Mouse (Mus musculus): ENCODE measurements around the gene Ffar3. TPM values are rescaled to one million over a fixed set of nuclear protein-coding genes. Genes with fewer than 3 reads are reported as not detected.

Ffar3 gene
- total and polyA plus RNA-seq, 2 experiments from 2014 or later: not detected

DNA sequence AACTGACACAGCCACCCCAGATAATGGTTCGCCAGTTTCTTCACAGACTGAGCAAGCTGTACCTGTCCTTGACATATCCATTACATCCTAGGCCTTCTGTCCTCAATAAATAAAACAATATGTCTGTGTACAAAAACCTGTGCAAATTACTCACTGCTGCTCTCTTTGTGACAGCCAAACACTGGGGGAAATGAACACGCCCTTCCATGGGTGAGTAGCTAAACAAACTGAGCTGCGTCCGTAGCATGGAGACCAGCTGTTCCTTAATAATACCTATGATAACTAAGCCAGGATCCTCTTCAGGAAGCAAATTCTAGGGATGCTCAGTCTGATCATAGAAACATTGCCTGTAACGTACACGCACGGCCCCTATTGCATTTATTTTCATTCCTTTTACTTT lies 32.8 kb upstream of the Ffar3 start:
- Histone ChIP-seq H3K4me2 (ENCODE audit: low read depth, low read length) (no peak overlapping the region), H3K4me3 (ENCODE audit: low read depth, low read length) (no peak overlapping the region), H3K27ac (ENCODE audit: low read depth) (no peak overlapping the region), H3K36me3 (replicated peaks; ENCODE audit: control insufficient read depth, insufficient read depth, low read length) (no peaks in the 10 kb centered on the region), H3K9me3 (replicated peaks; ENCODE audit: control insufficient read depth, low read length) (no peaks in the 10 kb centered on the region), H3K4me1 (ENCODE audit: control insufficient read depth, insufficient read depth) (no peaks in the 10 kb centered on the region), H3K27me3 (ENCODE audit: control insufficient read depth, insufficient read depth, low read length) (no peaks in the 10 kb centered on the region), H3K9ac (replicated peaks; ENCODE audit: low read depth, low read length) (no peak overlapping the region)
- no peak for DNase-seq (ENCODE audit: low spot score)
- WGBS: 80% methylated on average over 7 of the region's 7 CpGs
- ATAC-seq (ENCODE audit: insufficient read depth, low read depth): no peak
- TF ChIP-seq CTCF (IDR thresholded peaks at IDR 0.05; ENCODE audit: low read depth) (no peak), EP300 (IDR thresholded peaks at IDR 0.05; ENCODE audit: low read depth) (no peak)

DNA sequence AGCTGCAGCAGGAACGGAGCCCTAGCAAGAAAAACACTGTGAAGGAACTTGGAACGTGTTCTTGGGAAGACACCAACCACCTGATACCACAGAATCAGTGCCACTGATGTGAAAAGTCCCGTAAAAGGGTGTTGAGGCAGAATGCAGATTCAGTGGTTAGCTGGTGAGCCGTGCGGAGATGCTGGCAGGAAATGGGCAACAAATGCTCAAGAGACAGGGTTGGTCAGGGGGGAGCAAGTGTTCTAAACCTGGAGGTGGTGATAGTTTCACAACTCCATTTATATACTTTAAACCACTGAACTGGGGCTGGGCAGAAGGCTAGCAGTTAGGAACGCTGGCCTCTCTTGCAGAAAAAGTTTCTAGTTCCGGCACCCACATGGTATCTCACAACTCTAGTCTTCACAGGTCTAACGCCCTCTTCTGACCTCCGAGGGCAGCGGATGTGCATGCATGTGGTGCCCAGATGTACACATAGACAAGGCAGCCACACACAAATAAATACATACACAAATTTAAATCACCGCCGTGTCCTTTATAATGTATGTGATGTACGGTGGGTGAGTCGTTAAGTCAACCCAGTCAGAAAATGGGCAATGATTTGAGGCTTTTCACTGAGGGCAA lies 31.7 kb upstream of the Ffar3 start:
- Histone ChIP-seq H3K36me3 (replicated peaks; ENCODE audit: control insufficient read depth, insufficient read depth, low read length) (no peaks in the 10 kb centered on the region), H3K27me3 (ENCODE audit: control insufficient read depth, insufficient read depth, low read length) (no peaks in the 10 kb centered on the region), H3K4me3 (ENCODE audit: low read depth, low read length) (no peak overlapping the region), H3K9me3 (replicated peaks; ENCODE audit: control insufficient read depth, low read length) (no peaks in the 10 kb centered on the region), H3K4me2 (ENCODE audit: low read depth, low read length) (no peak overlapping the region), H3K27ac (ENCODE audit: low read depth) (no peak overlapping the region), H3K4me1 (ENCODE audit: control insufficient read depth, insufficient read depth) (no peaks in the 10 kb centered on the region), H3K9ac (replicated peaks; ENCODE audit: low read depth, low read length) (no peak overlapping the region)
- no peak for DNase-seq (ENCODE audit: low spot score)
- ATAC-seq (ENCODE audit: insufficient read depth, low read depth): no peak
- WGBS: 75% methylated on average over 14 of the region's 14 CpGs
- TF ChIP-seq EP300 (IDR thresholded peaks at IDR 0.05; ENCODE audit: low read depth) (no peak), CTCF (IDR thresholded peaks at IDR 0.05; ENCODE audit: low read depth) (no peak)

DNA sequence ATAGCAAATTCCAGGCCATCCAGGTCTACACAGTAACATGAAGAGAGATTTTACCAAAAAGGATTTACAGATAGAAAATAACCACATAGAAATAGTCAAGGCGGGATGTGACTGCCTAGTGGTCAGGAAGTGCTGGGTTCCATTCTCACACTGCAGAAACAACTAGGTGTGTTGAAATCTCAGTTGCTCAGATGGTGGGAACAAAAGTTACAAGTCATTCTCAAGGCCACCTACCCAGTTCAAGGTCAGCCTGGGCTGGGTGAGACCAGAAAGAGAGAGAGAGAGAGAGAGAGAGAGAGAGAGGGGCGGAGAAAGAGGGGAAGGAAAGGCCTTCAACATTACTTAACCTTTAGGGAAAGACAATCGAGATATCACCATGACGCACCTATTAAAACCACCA lies 30.9 kb upstream of the Ffar3 start:
- no peaks in the 10 kb centered on the region for H3K9me3 ChIP-seq (replicated peaks; ENCODE audit: control insufficient read depth, low read length)
- DNase-seq (ENCODE audit: low spot score) (no peak), ATAC-seq (ENCODE audit: insufficient read depth, low read depth) (no peak)
- no peak for TF ChIP-seq CTCF (IDR thresholded peaks at IDR 0.05; ENCODE audit: low read depth)
- no peak for TF ChIP-seq EP300 (IDR thresholded peaks at IDR 0.05; ENCODE audit: low read depth)
- H3K27ac ChIP-seq (ENCODE audit: low read depth): no peak overlapping the region
- H3K4me1 ChIP-seq (ENCODE audit: control insufficient read depth, insufficient read depth): no peaks in the 10 kb centered on the region
- no peaks in the 10 kb centered on the region for H3K27me3 ChIP-seq (ENCODE audit: control insufficient read depth, insufficient read depth, low read length)
- H3K36me3 ChIP-seq (replicated peaks; ENCODE audit: control insufficient read depth, insufficient read depth, low read length): no peaks in the 10 kb centered on the region
- H3K4me3 ChIP-seq (ENCODE audit: low read depth, low read length): no peak overlapping the region
- H3K4me2 ChIP-seq (ENCODE audit: low read depth, low read length): no peak overlapping the region
- 78% methylated on average over 4 of the region's 4 CpGs for WGBS
- H3K9ac ChIP-seq (replicated peaks; ENCODE audit: low read depth, low read length): no peak overlapping the region

DNA sequence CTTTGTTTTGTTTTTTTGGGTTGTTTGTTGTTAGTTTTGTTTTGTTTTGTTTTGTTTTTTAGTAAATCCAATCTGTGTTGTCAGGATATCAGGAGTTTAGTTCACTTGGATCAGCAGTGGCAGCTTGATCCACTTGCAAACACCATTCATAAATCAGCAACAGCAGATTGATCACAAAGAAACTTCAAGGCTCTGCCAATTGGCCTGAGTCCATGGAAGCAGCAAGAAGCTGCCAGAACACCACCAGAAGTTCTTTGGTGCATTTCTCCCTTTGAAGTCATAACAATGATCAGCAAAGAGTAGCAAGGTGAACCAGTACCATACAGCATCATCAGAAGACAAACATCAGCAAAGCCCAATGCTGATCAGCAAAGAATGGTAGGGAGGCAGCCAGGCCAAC lies 28.1 kb upstream of the Ffar3 start:
- H3K4me2 ChIP-seq (ENCODE audit: low read depth, low read length): no peak overlapping the region
- 0 out of 2 replicates have a peak, but pooled peaks cover 6% of the 10 kb centered on the region for H3K27me3 ChIP-seq (ENCODE audit: control insufficient read depth, insufficient read depth, low read length)
- DNase-seq (ENCODE audit: low spot score): no peak
- TF ChIP-seq CTCF (IDR thresholded peaks at IDR 0.05; ENCODE audit: low read depth): no peak
- TF ChIP-seq EP300 (IDR thresholded peaks at IDR 0.05; ENCODE audit: low read depth): no peak
- no peak for ATAC-seq (ENCODE audit: insufficient read depth, low read depth)
- H3K4me1 ChIP-seq (ENCODE audit: control insufficient read depth, insufficient read depth): no peaks in the 10 kb centered on the region
- H3K36me3 ChIP-seq (replicated peaks; ENCODE audit: control insufficient read depth, insufficient read depth, low read length): no peaks in the 10 kb centered on the region
- no peak overlapping the region for H3K9ac ChIP-seq (replicated peaks; ENCODE audit: low read depth, low read length)
- no peaks in the 10 kb centered on the region for H3K9me3 ChIP-seq (replicated peaks; ENCODE audit: control insufficient read depth, low read length)
- no peak overlapping the region for H3K4me3 ChIP-seq (ENCODE audit: low read depth, low read length)
- H3K27ac ChIP-seq (ENCODE audit: low read depth): no peak overlapping the region

DNA sequence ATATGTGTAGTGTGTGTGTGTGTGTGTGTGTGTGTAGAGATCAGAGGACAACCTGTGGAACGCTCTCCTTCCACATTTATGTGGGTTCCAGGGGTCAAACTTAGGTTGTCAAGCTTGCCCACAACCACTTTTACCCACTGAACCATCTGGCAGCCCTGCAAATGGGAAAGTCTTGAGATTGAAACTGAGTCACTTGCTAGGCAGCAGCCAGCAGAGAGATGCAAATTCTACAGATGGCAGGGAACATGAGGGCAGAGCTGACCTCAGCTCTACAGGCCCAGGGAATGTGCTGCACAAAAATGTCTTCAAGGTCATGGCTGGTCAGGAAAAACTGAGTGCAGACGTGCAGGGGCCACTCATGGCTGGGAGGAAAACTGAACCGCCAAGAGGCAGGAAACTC lies 25.4 kb upstream of the Ffar3 start:
- no peak for ATAC-seq (ENCODE audit: insufficient read depth, low read depth)
- H3K36me3 ChIP-seq (replicated peaks; ENCODE audit: control insufficient read depth, insufficient read depth, low read length): no peaks in the 10 kb centered on the region
- H3K9ac ChIP-seq (replicated peaks; ENCODE audit: low read depth, low read length): no peak overlapping the region
- H3K4me2 ChIP-seq (ENCODE audit: low read depth, low read length): no peak overlapping the region
- 53% methylated on average over 3 of the region's 3 CpGs for WGBS
- no peak overlapping the region for H3K4me3 ChIP-seq (ENCODE audit: low read depth, low read length)
- H3K27ac ChIP-seq (ENCODE audit: low read depth): no peak overlapping the region
- TF ChIP-seq CTCF (IDR thresholded peaks at IDR 0.05; ENCODE audit: low read depth): no peak
- TF ChIP-seq EP300 (IDR thresholded peaks at IDR 0.05; ENCODE audit: low read depth): no peak
- 0 out of 2 replicates have a peak, but pooled peaks cover 6% of the 10 kb centered on the region for H3K27me3 ChIP-seq (ENCODE audit: control insufficient read depth, insufficient read depth, low read length)
- no peaks in the 10 kb centered on the region for H3K4me1 ChIP-seq (ENCODE audit: control insufficient read depth, insufficient read depth)
- DNase-seq (ENCODE audit: low spot score): no peak
- H3K9me3 ChIP-seq (replicated peaks; ENCODE audit: control insufficient read depth, low read length): no peaks in the 10 kb centered on the region

DNA sequence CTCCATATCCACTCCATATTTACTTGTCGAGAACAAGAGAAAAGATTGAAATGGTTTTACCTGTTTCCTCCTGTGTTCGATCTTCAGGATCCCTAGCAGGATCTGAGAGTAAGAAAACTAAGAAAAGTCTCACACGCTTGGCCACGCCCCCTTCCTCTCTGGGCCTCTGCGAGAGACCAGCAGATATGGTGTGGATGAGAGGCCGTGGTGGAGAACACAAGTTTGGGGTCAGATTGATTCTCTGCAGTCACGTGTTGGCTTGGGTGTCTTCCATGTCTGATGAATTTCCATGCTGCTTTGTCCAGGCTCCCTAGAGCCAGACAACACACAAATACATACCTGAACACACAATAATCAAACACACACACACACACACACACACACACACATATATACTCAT lies 24.2 kb upstream of the Ffar3 start, which contains the start of gene Cd22:
Gene Cd22 (minus strand): TSS at position 167 of the 400 bp plus-strand sequence.
- H3K36me3 ChIP-seq (replicated peaks; ENCODE audit: control insufficient read depth, insufficient read depth, low read length): no peaks in the 10 kb centered on the region
- DNase-seq (ENCODE audit: low spot score) (no peak), ATAC-seq (ENCODE audit: insufficient read depth, low read depth) (no peak)
- no peaks in the 10 kb centered on the region for H3K9me3 ChIP-seq (replicated peaks; ENCODE audit: control insufficient read depth, low read length)
- H3K4me2 ChIP-seq (ENCODE audit: low read depth, low read length): no peak within 1 kb of the TSS
- no peak within 1 kb of the TSS for H3K27ac ChIP-seq (ENCODE audit: low read depth)
- TF ChIP-seq EP300 (IDR thresholded peaks at IDR 0.05; ENCODE audit: low read depth): no peak
- TF ChIP-seq CTCF (IDR thresholded peaks at IDR 0.05; ENCODE audit: low read depth): no peak
- no peaks in the 10 kb centered on the region for H3K4me1 ChIP-seq (ENCODE audit: control insufficient read depth, insufficient read depth)
- H3K9ac ChIP-seq (replicated peaks; ENCODE audit: low read depth, low read length): no peak within 1 kb of the TSS
- 0 out of 2 replicates have a peak, but pooled peaks cover 6% of the 10 kb centered on the region for H3K27me3 ChIP-seq (ENCODE audit: control insufficient read depth, insufficient read depth, low read length)
- H3K4me3 ChIP-seq (ENCODE audit: low read depth, low read length): no peak within 1 kb of the TSS
- 40% methylated on average over 7 of the region's 7 CpGs for WGBS

All from heart, postnatal 0 days (tissue).